Mouse (Mus musculus): ENCODE measurements around the gene Kdm7a.
A peak's percentile ranks its signal among the peaks of the same experiment; 100 is the strongest.

The Kdm7a gene

GRCm38 (mm10) chr6:39205650-39206580 is 674 bp downstream of the Kdm7a start:
- no peak for DNase-seq (ENCODE audit: low read depth, low spot score)

- DNase-seq (ENCODE audit: low read depth, low spot score) = peak; percentile 95
Measured at GRCm38 (mm10) chr6:39205064-39205649, 1.4 kb downstream of the Kdm7a start.

- DNase-seq (ENCODE audit: low read depth, low spot score) = peak; percentile 52
Measured at GRCm38 (mm10) chr6:39204444-39204843, 2.1 kb downstream of the Kdm7a start.

GRCm38 (mm10) chr6:39203236-39203635 is 3.4 kb downstream of the Kdm7a start:
- DNase-seq (ENCODE audit: low read depth, low spot score) = no peak

GRCm38 (mm10) chr6:39193006-39193405 is 13.6 kb downstream of the Kdm7a start:
- no peak for DNase-seq (ENCODE audit: low read depth, low spot score)

- no peak for DNase-seq (ENCODE audit: low read depth, low spot score)
Measured at GRCm38 (mm10) chr6:39191518-39191917, 15.1 kb downstream of the Kdm7a start.

- peak; percentile 59 for DNase-seq (ENCODE audit: low read depth, low spot score)
Measured at GRCm38 (mm10) chr6:39187227-39187626, 19.4 kb downstream of the Kdm7a start.

GRCm38 (mm10) chr6:39169089-39169488 is 37.5 kb downstream of the Kdm7a start:
- no peak for DNase-seq (ENCODE audit: low read depth, low spot score)

- peak; percentile 12 for DNase-seq (ENCODE audit: low read depth, low spot score)
Measured at GRCm38 (mm10) chr6:39164891-39165290, 41.7 kb downstream of the Kdm7a start.

- no peak for DNase-seq (ENCODE audit: low read depth, low spot score)
Measured at GRCm38 (mm10) chr6:39161975-39162374, 44.6 kb downstream of the Kdm7a start.

- peak; percentile 47 for DNase-seq (ENCODE audit: low read depth, low spot score)
Measured at GRCm38 (mm10) chr6:39146041-39146440, 60.5 kb downstream of the Kdm7a start.

- DNase-seq (ENCODE audit: low read depth, low spot score) = no peak
Measured at GRCm38 (mm10) chr6:39132556-39132955, 74.0 kb downstream of the Kdm7a start.

GRCm38 (mm10) chr6:39131480-39131879 is 75.1 kb downstream of the Kdm7a start:
- no peak for DNase-seq (ENCODE audit: low read depth, low spot score)

- peak; percentile 29 for DNase-seq (ENCODE audit: low read depth, low spot score)
Measured at GRCm38 (mm10) chr6:39124719-39125118, 81.9 kb downstream of the Kdm7a start.

GRCm38 (mm10) chr6:39120685-39121084 is 85.9 kb downstream of the Kdm7a start:
- peak; percentile 9 for DNase-seq (ENCODE audit: low read depth, low spot score)

- no peak for DNase-seq (ENCODE audit: low read depth, low spot score)
Measured at GRCm38 (mm10) chr6:39118456-39118881, 88.1 kb downstream of the Kdm7a start.

- peak; percentile 75 for DNase-seq (ENCODE audit: low read depth, low spot score)
Measured at GRCm38 (mm10) chr6:39117584-39118455, 88.8 kb downstream of the Kdm7a start, which contains the start of gene Parp12. Gene Parp12 (minus strand): TSS chr6:39118349.

GRCm38 (mm10) chr6:39115438-39115837 is 91.2 kb downstream of the Kdm7a start:
- peak; percentile 57 for DNase-seq (ENCODE audit: low read depth, low spot score)

GRCm38 (mm10) chr6:39113141-39113540 is 93.4 kb downstream of the Kdm7a start:
- DNase-seq (ENCODE audit: low read depth, low spot score) = no peak

GRCm38 (mm10) chr6:39112701-39113100 is 93.9 kb downstream of the Kdm7a start:
- DNase-seq (ENCODE audit: low read depth, low spot score) = no peak

- DNase-seq (ENCODE audit: low read depth, low spot score) = peak; percentile 26
Measured at GRCm38 (mm10) chr6:39106812-39107211, 99.8 kb downstream of the Kdm7a start.

GRCm38 (mm10) chr6:39104631-39105030 is 102.0 kb downstream of the Kdm7a start:
- DNase-seq (ENCODE audit: low read depth, low spot score) = no peak

Data from 3T3-L1 (cell line).